Mouse (Mus musculus) hindlimb bud, embryonic 11.5 days (tissue): ENCODE results near the gene Actb.

ENCODE experiments used
- DNase-seq: peaks from one replicate; pipeline ENCODE4 v3.0.0-alpha.2; 2012; ENCODE audit warnings: low read depth, low spot score; ENCODE audit errors: extremely low spot score

The Actb gene

DNA sequence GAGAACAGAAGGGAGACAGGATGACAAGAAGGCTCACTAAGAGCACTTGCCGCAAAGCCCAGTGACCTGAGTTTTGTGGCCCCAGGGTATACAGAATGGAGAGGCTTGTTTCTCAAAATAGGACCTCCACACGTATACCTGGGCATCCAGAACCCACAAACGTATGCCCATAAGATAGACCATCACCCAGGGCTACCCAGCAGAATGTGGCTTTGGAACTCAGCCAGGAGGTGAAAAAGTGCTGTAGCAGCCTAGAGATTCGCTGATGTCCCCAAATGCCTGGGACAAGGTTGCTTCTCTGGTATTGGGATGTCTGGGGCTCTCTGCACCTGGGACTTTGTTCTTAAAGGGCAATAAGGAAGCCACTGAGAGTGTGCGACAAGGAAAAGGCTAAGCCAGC is 15.7 kb upstream of the Actb start:
- no peak for DNase-seq

DNA sequence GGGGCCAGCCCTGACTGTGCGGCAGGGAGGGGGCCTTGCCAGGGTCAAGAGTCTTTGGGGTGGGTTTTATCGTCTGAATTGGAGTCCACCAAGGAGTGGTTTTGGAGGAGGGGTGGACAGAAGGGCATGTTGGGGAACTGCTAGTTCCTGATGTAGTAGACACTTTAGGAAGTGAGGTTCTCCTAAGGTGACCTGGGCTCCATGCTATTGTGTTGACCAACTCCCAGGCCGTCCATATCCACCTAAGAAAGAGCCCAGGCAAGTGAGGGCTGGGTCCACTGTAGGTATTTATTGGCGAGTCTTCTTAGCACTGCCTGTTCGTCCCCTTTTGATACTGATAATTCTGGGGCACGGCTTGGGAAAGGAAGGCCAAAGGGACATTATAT is 14.5 kb upstream of the Actb start:
- no peak for DNase-seq

DNA sequence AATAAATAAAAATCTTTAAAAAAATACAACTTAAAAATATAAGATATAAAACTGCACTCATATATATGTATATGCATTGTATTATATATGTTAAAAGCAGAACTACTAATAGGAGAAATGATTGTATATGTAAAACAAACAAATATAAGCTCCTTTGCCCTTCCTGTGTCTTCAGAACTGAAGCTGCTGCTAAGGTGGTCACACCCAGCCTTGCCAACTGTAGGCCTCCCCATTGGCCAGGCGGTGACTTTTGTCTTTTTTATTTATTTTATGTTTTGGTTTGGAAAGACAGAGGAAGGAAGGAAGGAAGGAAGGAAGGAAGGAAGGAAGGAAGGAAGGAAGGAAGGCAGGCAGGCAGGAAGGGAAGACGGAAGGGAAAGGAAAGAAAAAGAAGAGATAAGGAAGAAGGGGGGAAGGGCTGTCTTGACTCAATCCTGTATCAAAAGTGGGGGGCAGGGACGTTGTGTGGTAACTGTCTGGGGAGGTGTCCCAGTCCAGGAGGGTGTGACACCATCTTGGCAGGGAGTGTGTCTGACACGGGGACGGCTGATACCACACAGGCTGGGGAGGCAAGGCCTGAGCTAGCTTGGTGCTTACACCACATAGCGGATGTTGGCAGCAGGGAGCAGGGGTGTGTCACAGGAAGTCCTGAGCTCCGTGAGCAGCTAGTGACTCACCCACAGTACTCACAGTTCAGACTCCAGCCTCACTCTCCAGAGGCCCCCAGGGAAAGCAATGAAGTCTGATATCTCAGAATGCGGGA is 13.9 kb upstream of the Actb start:
- DNase-seq = no peak

DNA sequence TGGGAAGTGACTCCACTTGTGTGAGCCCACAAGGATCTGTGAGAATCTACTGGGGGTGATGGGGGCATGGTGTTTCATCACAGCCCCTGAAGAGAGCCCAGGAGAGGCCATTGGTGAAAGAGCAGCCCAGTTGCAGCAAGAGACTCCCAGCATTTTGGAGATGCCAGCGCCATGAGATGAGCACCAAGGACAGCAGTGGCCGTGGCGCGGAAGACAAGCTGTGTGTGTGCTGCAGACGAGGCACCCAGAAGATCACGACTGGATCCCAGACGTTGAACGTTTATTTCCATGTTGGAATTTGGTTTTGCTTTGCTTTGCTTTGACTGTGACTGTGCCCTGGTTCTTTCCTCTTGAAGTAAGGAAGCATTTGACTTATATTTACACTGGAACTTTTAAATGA is 10.8 kb upstream of the Actb start:
- no peak for DNase-seq

DNA sequence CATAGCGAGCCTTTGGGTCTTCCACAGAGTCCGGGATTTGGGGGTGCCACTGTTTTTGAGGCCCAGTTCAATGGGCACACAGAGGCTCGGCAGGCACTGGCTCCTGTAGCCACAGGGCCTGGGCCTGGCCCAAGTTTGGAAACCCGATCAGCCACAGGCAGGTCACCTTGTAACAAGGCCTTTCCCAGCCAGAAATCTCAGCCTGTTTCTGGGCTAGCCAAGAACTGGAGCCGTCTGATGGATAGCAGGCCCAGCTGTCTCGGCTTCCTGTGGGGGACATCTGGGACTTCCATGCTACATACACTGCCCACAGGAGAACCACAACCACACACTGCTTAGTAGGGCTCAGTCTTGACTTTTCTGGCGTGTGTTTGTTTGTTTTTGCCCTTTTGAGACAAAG is 10.0 kb upstream of the Actb start:
- no peak for DNase-seq

DNA sequence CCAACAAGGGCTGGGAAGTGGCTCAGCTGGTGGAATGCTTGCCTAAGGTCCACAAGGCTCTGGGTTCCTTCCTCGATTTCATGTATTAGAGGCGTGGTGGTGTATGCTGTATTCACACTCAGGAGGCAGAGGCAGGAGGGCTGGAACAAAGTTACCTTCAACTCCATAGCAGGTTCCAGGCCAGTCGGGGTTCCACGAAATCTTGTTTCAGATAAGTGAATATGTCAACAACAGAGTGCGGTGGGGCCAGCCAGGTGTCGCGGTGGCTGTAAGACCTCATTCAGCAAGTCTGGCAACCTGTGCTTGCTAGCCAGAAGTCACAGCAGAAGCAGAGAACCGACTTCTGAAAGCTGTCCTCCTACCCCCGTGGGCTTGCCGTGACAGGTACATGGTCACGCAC is 8.7 kb upstream of the Actb start:
- no peak for DNase-seq

DNA sequence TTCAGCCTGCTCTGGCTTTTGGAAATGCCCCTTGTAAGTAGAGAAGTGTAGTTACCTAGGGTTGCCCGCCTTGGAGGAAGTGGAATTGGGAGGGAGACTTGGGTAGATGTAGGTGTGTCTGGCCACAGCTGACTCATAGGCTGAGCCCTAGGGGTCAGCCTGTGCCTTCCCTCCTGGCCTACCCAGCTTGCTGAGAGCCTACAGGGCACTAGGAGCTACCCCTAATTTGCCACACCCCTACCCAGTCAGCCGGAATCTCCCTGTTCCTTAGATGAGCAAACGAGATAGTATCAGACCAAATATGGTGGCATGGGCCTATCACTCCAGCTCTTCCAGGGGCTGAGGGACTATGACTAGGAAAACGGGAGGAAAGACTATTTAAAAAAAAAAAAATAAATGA is 6.2 kb upstream of the Actb start:
- no peak for DNase-seq

DNA sequence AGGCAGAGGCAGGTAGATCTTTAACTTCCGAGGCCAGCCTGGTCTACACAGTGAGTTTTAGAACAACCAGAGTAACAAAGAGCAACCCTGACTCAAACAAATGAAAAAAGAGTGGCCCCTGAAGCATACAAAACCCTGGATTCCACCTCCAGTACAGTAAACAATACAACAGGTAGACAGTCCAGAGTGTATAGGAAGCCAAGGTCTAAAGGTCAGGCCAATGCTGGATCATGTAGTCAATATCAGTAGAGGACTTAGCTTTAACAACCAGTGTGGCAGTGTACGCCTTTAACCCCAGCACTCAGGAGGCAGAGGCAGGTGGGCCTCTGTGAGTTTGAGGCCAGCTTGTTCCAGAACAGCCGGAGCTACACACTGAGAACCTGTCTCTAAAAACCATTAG is 5.8 kb upstream of the Actb start:
- DNase-seq = no peak

DNA sequence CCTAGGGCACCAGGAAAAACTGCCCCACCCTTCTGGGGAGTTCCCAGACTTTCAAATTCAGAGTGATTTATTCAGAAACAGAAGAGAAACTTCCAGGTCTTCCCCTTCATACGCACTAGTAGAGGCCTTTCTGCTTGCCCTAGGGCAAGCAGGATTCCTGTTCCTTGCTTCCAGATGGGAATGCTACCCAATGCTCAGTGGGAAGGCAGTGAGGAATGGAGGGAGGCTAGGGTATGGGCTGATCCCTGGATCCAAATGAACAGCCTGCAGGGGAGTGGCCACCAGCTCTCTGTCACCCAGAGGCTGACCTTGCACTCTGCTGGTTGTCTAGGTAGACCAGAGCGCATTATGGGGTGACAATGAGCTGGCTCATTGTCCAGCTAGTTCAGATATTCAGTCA is 5.1 kb upstream of the Actb start:
- DNase-seq = no peak

DNA sequence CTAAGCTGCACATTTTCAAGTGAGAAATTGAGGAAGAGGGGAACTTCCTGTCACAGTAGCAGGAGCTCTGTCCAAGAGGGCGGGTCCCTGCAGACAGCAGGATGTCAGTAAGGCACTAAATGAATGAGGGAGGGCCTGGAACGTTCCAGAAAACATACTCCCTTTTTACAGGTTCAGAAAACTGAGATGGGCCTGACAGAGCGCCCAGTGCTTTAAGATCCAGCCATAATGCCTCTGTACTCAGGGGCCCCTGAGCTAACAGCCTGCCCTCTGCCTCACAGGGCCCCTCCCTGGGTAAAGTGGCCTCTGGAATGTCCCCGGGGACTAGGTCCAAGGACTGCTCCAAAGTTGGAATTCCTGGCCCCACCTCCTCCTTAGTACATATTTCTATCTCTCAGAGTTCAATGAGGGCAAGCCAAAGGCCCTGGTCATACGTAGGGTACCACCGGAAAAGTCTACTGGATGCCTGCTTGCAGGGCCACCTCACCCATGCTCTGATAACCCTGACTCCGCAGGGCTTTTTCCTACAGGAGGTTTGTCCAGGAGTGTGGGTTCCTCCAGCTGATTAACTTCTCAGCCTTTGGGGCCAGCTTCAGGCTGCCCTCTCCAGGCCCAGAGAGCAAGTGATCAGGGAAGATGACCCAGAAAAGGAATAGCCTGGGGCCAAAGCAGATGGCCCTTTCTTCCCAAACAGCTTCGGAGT is 3.2 kb upstream of the Actb start:
- no peak for DNase-seq

DNA sequence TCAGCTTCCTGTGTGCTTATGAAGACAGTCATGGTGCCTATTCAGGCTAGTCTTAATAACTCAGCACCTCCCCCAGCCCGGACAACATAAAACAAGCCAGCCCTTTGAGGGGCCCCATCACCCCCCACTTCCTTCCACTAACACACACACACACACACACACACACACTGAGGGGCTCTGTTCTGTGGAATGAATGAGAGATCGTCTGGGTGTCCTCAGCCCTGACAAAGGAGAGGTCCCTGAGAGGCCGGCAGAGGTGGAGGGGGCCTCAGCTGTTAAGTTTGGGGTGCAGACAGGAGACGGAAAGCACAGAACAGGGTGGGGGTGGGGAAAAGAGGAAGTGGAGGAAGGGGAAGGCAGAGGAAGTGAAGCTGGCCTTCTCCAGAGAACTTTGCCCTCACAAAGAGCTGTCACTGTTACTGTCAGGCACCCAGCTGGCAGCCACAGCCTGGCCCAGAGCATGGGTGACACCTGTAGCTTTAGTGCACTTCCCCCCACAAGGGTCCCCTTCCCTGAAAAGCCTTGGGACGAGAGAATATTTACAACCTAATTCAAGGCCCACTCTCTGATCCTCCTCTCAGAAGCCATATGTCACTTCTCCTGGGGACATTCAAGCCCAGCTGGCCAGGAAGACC is 2.5 kb upstream of the Actb start:
- no peak for DNase-seq

DNA sequence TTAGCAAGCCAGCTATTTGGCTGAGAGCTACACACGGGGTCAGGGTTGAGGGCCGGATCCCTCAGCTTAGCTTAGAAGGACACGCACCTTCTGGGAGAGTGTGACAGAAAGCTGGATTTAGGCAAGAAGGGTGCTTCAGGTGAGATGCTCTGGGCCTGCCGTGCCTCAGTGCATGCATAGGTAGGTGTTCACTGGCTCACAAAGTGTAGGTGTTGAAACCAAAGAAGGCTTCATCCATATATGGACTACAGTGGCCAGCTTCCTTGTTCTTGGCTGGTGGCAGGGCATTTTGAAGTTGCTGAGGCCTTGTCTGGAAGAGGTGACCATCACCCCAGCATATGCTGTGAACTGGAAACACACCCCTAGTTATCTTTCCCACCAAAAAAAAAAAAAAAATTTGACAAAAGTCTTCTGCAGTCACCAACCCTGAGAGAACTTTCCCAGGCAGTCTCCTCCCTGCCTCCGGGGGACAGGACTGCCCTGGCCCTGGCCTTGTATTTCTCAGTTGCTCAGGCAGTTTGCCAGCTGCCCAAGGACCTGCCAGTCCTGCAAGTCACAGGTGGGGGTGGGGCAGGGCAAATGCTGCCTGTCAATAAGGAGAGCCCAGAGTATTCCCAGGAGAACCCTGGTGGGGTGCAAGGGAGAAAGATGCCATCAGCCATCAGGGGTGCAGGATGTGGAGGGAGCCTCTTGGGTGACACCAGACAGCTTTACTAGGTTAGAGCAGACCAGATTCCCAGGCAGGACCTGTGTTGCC is 1.4 kb upstream of the Actb start:
- no peak for DNase-seq

DNA sequence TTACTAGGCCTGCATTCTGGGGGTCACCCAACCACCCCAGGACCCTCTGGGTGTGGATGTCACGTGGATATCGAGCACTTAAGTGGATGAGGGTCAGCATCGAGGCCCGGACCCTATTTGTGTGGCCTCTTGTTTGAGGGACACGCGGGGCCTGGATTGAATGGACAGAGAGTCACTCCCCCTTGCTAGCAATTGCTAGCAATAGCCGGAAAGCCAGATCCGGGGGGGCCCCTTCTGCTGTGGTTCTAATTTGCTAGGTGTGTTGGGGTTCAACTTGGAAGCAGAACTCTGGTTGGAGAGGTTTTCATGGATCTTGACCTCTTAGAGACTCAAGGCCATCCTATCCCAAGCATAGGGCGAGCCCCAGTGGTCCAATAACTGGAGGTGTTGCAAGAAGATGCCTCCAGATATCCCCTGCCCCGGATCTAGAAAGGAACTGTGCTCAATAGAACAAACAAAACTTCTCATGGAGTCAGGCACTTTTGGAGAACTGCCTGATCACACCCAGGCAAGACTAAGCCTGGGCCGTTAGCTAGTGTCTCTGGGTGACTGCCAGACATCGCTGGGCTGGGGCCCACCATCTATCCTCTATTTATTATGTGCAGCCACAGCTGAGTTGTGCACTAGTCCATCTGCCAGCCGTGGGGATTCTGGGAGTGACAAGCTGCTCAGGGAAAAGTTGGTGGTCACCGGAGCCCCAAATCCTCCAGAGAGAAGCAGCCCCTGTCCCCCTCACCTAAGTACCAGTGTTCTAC is 671 bp upstream of the Actb start:
- DNase-seq = no peak

DNA sequence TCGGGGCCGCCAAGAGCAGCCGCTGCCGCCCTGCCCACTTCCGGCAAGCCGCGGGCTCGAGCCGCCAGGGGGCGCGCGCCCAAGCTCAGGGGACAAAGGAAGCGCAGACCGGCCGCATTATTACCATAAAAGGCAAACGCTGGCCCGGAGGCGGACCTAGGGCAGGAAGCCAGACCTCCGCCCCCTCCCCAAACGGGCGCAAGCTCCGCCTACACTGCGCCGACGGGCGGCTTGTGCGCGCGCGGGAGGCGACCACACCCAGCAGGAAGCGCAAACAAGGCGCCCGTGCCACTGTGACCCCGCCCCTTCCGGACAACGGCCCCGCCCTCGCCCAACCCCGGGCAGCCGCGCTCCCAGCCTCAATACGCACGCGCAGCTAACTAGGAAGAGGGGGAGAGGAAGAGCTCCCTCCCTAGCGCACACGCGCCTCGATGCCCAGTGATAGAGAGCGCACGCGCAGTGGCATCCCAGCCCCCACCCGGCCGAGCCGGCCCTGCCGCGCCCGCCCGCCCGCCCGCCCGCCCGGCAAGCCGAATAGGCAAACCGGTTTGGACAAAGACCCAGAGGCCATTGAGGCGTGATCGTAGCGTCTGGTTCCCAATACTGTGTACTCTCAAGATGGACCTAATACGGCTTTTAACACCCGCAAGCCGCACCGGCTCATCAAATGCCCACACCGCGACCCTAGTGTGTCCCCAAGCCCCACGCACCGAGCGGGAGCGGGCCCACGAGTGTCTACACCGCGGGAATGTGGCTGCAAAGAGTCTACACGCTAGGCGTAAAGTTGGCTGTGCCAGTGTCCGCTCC is 626 bp downstream of the Actb start:
- peak; percentile 73 for DNase-seq

DNA sequence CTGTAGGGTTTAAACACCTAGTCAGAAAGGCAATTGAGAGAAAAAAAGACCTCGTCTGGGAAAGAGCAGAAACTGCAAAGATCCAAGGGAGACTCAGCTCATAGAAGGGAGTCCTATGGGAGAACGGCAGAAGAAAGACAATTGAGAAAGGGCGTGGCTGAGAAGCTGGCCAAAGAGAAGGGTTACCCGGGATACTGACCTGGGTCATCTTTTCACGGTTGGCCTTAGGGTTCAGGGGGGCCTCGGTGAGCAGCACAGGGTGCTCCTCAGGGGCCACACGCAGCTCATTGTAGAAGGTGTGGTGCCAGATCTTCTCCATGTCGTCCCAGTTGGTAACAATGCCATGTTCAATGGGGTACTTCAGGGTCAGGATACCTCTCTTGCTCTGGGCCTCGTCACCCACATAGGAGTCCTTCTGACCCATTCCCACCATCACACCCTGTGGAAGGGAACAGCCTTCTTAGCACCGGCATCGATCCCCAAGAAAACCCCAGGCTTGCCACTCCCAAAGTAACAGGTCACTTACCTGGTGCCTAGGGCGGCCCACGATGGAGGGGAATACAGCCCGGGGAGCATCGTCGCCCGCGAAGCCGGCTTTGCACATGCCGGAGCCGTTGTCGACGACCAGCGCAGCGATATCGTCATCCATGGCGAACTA is 1.4 kb downstream of the Actb start:
- DNase-seq = no peak

DNA sequence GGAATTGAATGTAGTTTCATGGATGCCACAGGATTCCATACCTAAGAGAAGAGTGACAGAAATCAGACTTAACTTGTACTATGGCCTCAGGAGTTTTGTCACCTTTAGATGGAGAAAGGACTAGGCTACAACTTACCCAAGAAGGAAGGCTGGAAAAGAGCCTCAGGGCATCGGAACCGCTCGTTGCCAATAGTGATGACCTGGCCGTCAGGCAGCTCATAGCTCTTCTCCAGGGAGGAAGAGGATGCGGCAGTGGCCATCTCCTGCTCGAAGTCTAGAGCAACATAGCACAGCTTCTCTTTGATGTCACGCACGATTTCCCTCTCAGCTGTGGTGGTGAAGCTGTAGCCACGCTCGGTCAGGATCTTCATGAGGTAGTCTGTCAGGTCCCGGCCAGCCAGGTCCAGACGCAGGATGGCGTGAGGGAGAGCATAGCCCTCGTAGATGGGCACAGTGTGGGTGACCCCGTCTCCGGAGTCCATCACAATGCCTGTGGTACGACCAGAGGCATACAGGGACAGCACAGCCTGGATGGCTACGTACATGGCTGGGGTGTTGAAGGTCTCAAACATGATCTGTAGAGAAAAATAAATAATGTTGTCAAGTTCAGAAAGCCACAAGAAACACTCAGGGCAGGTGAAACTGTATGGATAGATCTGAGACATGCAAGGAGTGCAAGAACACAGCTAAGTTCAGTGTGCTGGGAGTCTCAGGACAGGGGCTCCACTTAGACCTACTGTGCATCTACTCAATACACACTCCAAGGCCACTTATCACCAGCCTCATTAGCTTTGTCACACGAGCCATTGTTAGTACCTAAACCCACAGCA is 2.1 kb downstream of the Actb start:
- no peak for DNase-seq

DNA sequence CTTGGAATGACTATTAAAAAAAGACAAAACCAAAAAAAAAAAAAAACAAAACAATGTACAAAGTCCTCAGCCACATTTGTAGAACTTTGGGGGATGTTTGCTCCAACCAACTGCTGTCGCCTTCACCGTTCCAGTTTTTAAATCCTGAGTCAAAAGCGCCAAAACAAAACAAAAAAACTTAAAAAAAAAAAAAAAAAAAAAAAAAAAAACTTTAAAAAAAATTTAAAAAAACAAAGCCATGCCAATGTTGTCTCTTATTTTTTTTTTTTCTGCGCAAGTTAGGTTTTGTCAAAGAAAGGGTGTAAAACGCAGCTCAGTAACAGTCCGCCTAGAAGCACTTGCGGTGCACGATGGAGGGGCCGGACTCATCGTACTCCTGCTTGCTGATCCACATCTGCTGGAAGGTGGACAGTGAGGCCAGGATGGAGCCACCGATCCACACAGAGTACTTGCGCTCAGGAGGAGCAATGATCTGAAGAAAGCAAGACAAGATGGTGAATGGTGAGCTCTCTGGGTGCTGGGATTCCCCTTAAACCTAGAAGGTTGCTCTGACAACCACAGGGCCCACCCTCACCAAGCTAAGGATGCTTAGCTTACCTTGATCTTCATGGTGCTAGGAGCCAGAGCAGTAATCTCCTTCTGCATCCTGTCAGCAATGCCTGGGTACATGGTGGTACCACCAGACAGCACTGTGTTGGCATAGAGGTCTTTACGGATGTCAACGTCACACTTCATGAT is 2.9 kb downstream of the Actb start:
- DNase-seq = no peak
